Mouse (Mus musculus) MEL (cell line): Measurements from ENCODE around the gene Celf2. TPM values are rescaled to one million over a fixed set of nuclear protein-coding genes. Genes with fewer than 3 reads are reported as not detected.

Experiments used
- DNase-seq: peaks from one replicate; pipeline ENCODE4 v3.0.0; 2011; ENCODE audit warnings: low read depth, low spot score
- H3K27ac ChIP-seq: 2 replicates; pipeline ENCODE4 v1.5.1; 2012; ENCODE audit warnings: low read depth, mild to moderate bottlenecking, control low read depth, low read length, moderate library complexity; ENCODE audit not compliant: control insufficient read depth
- H3K27me3 ChIP-seq, 2 experiments: fragments of 150-350 bp in 1 of 2; sonication (generic) in 1 of 2; 2 replicates each; pipeline ENCODE4 v1.6.1; 2012; ENCODE audit warnings: low read length in 2 of 2, mild to moderate bottlenecking in 2 of 2, improper control_type of control experiment in 1 of 2, moderate library complexity in 1 of 2; ENCODE audit not compliant: insufficient read depth in 2 of 2, control insufficient read depth in 1 of 2
- H3K36me3 ChIP-seq, 2 experiments: 2 replicates each; pipeline ENCODE4 v1.6.1; 2012 to 2014; ENCODE audit warnings: low read length in 2 of 2, improper control_type of control experiment in 1 of 2, inconsistent platforms in 1 of 2, mild to moderate bottlenecking in 1 of 2; ENCODE audit not compliant: insufficient read depth in 2 of 2, control insufficient read depth in 1 of 2
- H3K4me1 ChIP-seq, 2 experiments: fragments of 150-350 bp in 1 of 2; sonication (generic) in 1 of 2; 2 replicates each; pipeline ENCODE4 v1.6.1; 2012; ENCODE audit warnings: low read length in 2 of 2, improper control_type of control experiment in 1 of 2, mild to moderate bottlenecking in 1 of 2; ENCODE audit not compliant: insufficient read depth in 2 of 2, control insufficient read depth in 1 of 2
- H3K4me3 ChIP-seq, 2 experiments: fragments of 150-350 bp in 1 of 2; sonication (generic) in 1 of 2; 2 replicates each; pipeline ENCODE4 v1.5.1; 2012; ENCODE audit warnings: low read depth in 2 of 2, low read length in 2 of 2, mild to moderate bottlenecking in 2 of 2, moderate library complexity in 2 of 2, control low read depth in 1 of 2, improper control_type of control experiment in 1 of 2; ENCODE audit not compliant: control insufficient read depth in 1 of 2, insufficient read depth in 1 of 2
- H3K79me2 ChIP-seq: 2 replicates; pipeline ENCODE4 v1.6.1; 2012; ENCODE audit warnings: mild to moderate bottlenecking, low read length, moderate library complexity; ENCODE audit not compliant: control insufficient read depth, poor library complexity, insufficient read depth
- H3K9ac ChIP-seq: 2 replicates; pipeline ENCODE4 v1.6.1; 2012; ENCODE audit warnings: low read depth, mild to moderate bottlenecking, control low read depth, low read length, moderate library complexity; ENCODE audit not compliant: control insufficient read depth, poor library complexity, severe bottlenecking
- H3K9me3 ChIP-seq: fragments of 150-350 bp; sonication (generic); replicated peaks from 2 replicates; pipeline ENCODE4 v1.6.1; 2012; ENCODE audit warnings: mild to moderate bottlenecking, low read length, improper control_type of control experiment, moderate library complexity; ENCODE audit not compliant: insufficient read depth
- CHD2 ChIP-seq: IDR thresholded peaks from 2 replicates; pipeline ENCODE4 v1.6.1; 2011; ENCODE audit warnings: low read length, improper control_type of control experiment
- E2F4 ChIP-seq: IDR thresholded peaks from 2 replicates; pipeline ENCODE4 v1.6.1; 2011; ENCODE audit warnings: low read depth, low read length, improper control_type of control experiment, borderline replicate concordance
- EP300 ChIP-seq, 2 experiments: IDR thresholded peaks; 2 replicates each; pipeline ENCODE4 v1.6.1; 2011; ENCODE audit warnings: improper control_type of control experiment in 2 of 2, low read length in 2 of 2, low read depth in 1 of 2, mild to moderate bottlenecking in 1 of 2
- GABPA ChIP-seq: IDR thresholded peaks from 2 replicates; pipeline ENCODE4 v1.6.1; 2012; ENCODE audit warnings: low read depth, mild to moderate bottlenecking, inconsistent platforms, low read length, improper control_type of control experiment, moderate library complexity
- GATA1 ChIP-seq: IDR thresholded peaks from 2 replicates; pipeline ENCODE4 v1.6.1; 2011; ENCODE audit warnings: low read depth, low read length, improper control_type of control experiment
- HCFC1 ChIP-seq: IDR thresholded peaks from 2 replicates; pipeline ENCODE4 v1.6.1; 2012; ENCODE audit warnings: low read depth, mild to moderate bottlenecking, inconsistent platforms, low read length, improper control_type of control experiment, moderate library complexity
- MAX ChIP-seq: IDR thresholded peaks from 2 replicates; pipeline ENCODE4 v1.6.1; 2011; ENCODE audit warnings: low read length, improper control_type of control experiment
- MEF2A ChIP-seq: IDR thresholded peaks from 2 replicates; pipeline ENCODE4 v1.6.1; 2014; ENCODE audit warnings: low read depth, mild to moderate bottlenecking, inconsistent platforms, low read length, improper control_type of control experiment; ENCODE audit not compliant: poor library complexity, insufficient replicate concordance, severe bottlenecking; ENCODE audit errors: extremely low read depth
- NRF1 ChIP-seq: IDR thresholded peaks from 2 replicates; pipeline ENCODE4 v1.6.1; 2014; ENCODE audit warnings: low read depth, mild to moderate bottlenecking, inconsistent platforms, low read length, improper control_type of control experiment, moderate library complexity; ENCODE audit not compliant: poor library complexity, insufficient read depth, severe bottlenecking
- POLR2A ChIP-seq, 2 experiments: IDR thresholded peaks; 2 replicates each; pipeline ENCODE4 v1.6.1; 2011 to 2012; ENCODE audit warnings: low read length in 2 of 2, mild to moderate bottlenecking in 2 of 2, control low read depth in 1 of 2, improper control_type of control experiment in 1 of 2, low read depth in 1 of 2, moderate library complexity in 1 of 2; ENCODE audit not compliant: control insufficient read depth in 1 of 2, insufficient read depth in 1 of 2, poor library complexity in 1 of 2
- RAD21 ChIP-seq: IDR thresholded peaks from 2 replicates; pipeline ENCODE4 v1.6.1; 2011; ENCODE audit warnings: mild to moderate bottlenecking, low read depth, low read length, improper control_type of control experiment
- RCOR1 ChIP-seq: IDR thresholded peaks from 2 replicates; pipeline ENCODE4 v1.6.1; 2012; ENCODE audit warnings: low read depth, mild to moderate bottlenecking, inconsistent platforms, low read length, improper control_type of control experiment
- SIN3A ChIP-seq: IDR thresholded peaks from 2 replicates; pipeline ENCODE4 v1.6.1; 2012; ENCODE audit warnings: low read length, improper control_type of control experiment, inconsistent platforms
- TAL1 ChIP-seq: IDR thresholded peaks from 2 replicates; pipeline ENCODE4 v1.6.1; 2012; ENCODE audit warnings: mild to moderate bottlenecking, inconsistent platforms, low read length, moderate library complexity, mixed read lengths
- TCF12 ChIP-seq: IDR thresholded peaks from 2 replicates; pipeline ENCODE4 v1.6.1; 2014; ENCODE audit warnings: low read depth, mild to moderate bottlenecking, inconsistent platforms, low read length, improper control_type of control experiment, moderate library complexity
- UBTF ChIP-seq: IDR thresholded peaks from 2 replicates; pipeline ENCODE4 v1.6.1; 2012; ENCODE audit warnings: low read depth, mild to moderate bottlenecking, inconsistent platforms, low read length, improper control_type of control experiment, moderate library complexity, borderline replicate concordance; ENCODE audit not compliant: insufficient read depth
- USF1 ChIP-seq: IDR thresholded peaks from 2 replicates; pipeline ENCODE4 v1.6.1; 2014; ENCODE audit warnings: low read depth, mild to moderate bottlenecking, inconsistent platforms, low read length, improper control_type of control experiment, moderate library complexity
- ZC3H11A ChIP-seq: IDR thresholded peaks from 2 replicates; pipeline ENCODE4 v1.6.1; 2012; ENCODE audit warnings: low read depth, mild to moderate bottlenecking, inconsistent platforms, low read length, improper control_type of control experiment
- ZMIZ1 ChIP-seq: IDR thresholded peaks from 2 replicates; pipeline ENCODE4 v1.6.1; 2012; ENCODE audit warnings: low read depth, mild to moderate bottlenecking, inconsistent platforms, low read length, improper control_type of control experiment, moderate library complexity
- ZNF384 ChIP-seq: IDR thresholded peaks from 2 replicates; pipeline ENCODE4 v1.6.1; 2012; ENCODE audit warnings: low read depth, mild to moderate bottlenecking, inconsistent platforms, low read length, improper control_type of control experiment
- polyA plus RNA-seq, 2 experiments: library from polyadenylated mRNA; stranded (reverse) in 1 of 2; unstranded in 1 of 2; fragments of >175 nt in 1 of 2; fragments of >200 nt in 1 of 2; gene quantifications; 2 replicates each; pipeline versions ENCODE4 v1.2.1 to v1.2.4; 2012; ENCODE audit warnings: low replicate concordance in 2 of 2, low read depth in 1 of 2; ENCODE audit not compliant: insufficient read length in 2 of 2, insufficient read depth in 1 of 2, missing spikeins in 1 of 2
- total RNA-seq: library from RNA; depleted of rRNA; stranded (reverse); fragments of 300-350 nt; gene quantifications from 2 replicates; pipeline ENCODE4 v1.2.3, GENCODE M21; 2012

Celf2 gene
- total and polyA plus RNA-seq, 3 experiments: 8.9 to 16.7 TPM; not detected in 1

GRCm38 (mm10) chr2:6689689-6690088 lies 819.7 kb downstream of the Celf2 start:
- no peak overlapping the region for H3K4me3 ChIP-seq
- peaks cover 0 to 17% of the 10 kb centered on the region in 2 experiments; a peak in 2 of 4 replicates for H3K36me3 ChIP-seq
- TF ChIP-seq ZMIZ1: no peak
- TF ChIP-seq E2F4: no peak
- no peak for TF ChIP-seq RAD21
- TF ChIP-seq MAX: no peak
- no peak for TF ChIP-seq ZC3H11A
- TF ChIP-seq RCOR1: no peak
- no peak for TF ChIP-seq POLR2A (IDR thresholded peaks at IDR 0.05; ENCODE audit: control insufficient read depth in 1 of 2, insufficient read depth in 1 of 2, low read depth in 1 of 2, low read length in 2 of 2, poor library complexity in 1 of 2)
- no peak for TF ChIP-seq EP300 (IDR thresholded peaks at IDR 0.05; ENCODE audit: low read depth in 1 of 2, low read length in 2 of 2)
- no peak for TF ChIP-seq ZNF384
- no peak for TF ChIP-seq SIN3A
- no peak for TF ChIP-seq TAL1
- no peak for TF ChIP-seq GATA1
- TF ChIP-seq TCF12: no peak
- H3K79me2 ChIP-seq: no peaks in the 10 kb centered on the region
- no peak overlapping the region for H3K27ac ChIP-seq
- H3K4me1 ChIP-seq: peaks cover 0 to 18% of the 10 kb centered on the region in 2 experiments; a peak in 2 of 4 replicates
- H3K9ac ChIP-seq: no peak overlapping the region
- no peaks in the 10 kb centered on the region for H3K9me3 ChIP-seq
- no peaks in the 10 kb centered on the region for H3K27me3 ChIP-seq
- no peak for DNase-seq

GRCm38 (mm10) chr2:6678231-6678630 lies 831.1 kb downstream of the Celf2 start:
- peaks cover 10 to 25% of the 10 kb centered on the region in 2 experiments for H3K4me1 ChIP-seq
- no peaks in the 10 kb centered on the region for H3K27me3 ChIP-seq
- H3K9ac ChIP-seq: no peak overlapping the region

GRCm38 (mm10) chr2:6677457-6677856 lies 831.9 kb downstream of the Celf2 start:
- Histone ChIP-seq H3K27ac (no peak overlapping the region), H3K9ac (no peak overlapping the region), H3K27me3 (no peaks in the 10 kb centered on the region), H3K36me3 (peaks cover 0 to 25% of the 10 kb centered on the region in 2 experiments; a peak in 2 of 4 replicates), H3K79me2 (peaks cover 2% of the 10 kb centered on the region; the same call in 1 of the 2 replicates), H3K4me1 (peaks cover 10 to 25% of the 10 kb centered on the region in 2 experiments), H3K9me3 (no peaks in the 10 kb centered on the region), H3K4me3 (no peak overlapping the region)
- DNase-seq: no peak
- TF ChIP-seq UBTF (no peak), USF1 (no peak), MEF2A (no peak), TAL1 (no peak), HCFC1 (no peak), NRF1 (no peak), GABPA (no peak)

More at GRCm38 (mm10) chr2:6678231-6678630, 831.1 kb downstream of the Celf2 start:
- H3K9me3 ChIP-seq: no peaks in the 10 kb centered on the region
- TF ChIP-seq ZMIZ1 (no peak), CHD2 (no peak)
- TF ChIP-seq, all 39 proteins: peak for 0
- DNase-seq: no peak
- Histone ChIP-seq H3K27ac (no peak overlapping the region), H3K4me3 (no peak overlapping the region), H3K79me2 (peaks cover 2% of the 10 kb centered on the region; the same call in 1 of the 2 replicates), H3K36me3 (peaks cover 0 to 25% of the 10 kb centered on the region in 2 experiments; a peak in 2 of 4 replicates)
